Mouse (Mus musculus): ENCODE measurements around the gene Dennd2d.

- TF ChIP-seq CTCF (IDR thresholded peaks at IDR 0.05; ENCODE audit: low read depth) (no peak), EP300 (IDR thresholded peaks at IDR 0.05; ENCODE audit: low read depth) (no peak)
These were observed 28.5 kb downstream of the Dennd2d start for GRCm38 (mm10) chr3:106510669-106511068.
